Mouse (Mus musculus): ENCODE data around the gene Cdk15.

DNA sequence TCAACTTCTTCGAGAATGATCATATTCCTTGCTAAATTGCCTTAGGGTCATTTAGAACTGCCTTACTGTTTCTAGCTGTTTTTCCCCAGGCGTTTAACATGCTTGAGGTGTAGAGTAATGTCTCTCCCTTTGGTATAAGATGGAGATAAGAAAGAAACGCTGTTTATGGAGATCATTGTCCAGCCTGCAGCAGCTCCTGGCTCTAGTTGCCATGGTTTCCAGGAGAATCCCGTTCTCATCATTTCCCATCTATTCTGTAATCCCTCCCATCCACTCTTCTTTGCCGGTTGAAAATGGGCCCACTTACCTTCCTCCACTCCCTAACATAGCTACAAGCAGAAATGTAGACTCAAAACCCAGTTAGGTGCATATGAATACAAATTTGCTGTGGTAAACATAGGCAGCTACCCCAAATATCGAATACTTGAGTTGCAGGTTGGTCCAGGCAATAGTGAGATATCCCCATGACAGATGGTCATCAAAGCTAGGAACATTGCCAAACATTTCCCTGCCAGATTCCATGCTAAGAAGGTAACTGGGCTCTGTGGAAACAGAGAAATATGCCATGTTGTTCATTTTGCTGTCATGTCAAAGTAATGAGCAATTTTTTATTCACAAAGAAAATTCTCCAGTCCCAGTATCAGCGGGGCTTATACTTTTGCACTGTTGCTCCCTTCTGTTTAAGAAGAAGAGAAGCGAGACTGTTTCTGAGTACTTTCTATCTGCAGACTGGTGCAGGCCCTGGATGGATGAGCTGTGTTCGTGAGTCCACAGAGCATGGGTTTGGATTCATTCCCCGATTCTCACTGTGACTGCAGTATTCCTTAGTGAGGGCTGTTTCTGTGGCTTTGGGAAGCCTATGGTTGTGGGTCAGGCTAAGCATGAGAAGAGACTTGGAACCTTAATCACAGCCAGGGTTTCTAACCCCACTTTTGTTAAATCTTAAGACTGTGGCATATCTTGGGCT is 55.8 kb downstream of the Cdk15 start:
- TF ChIP-seq CTCF (IDR thresholded peaks at IDR 0.05; ENCODE audit: low read depth, low read length) (no peak), POLR2A (IDR thresholded peaks at IDR 0.05; ENCODE audit: borderline replicate concordance, low read depth, low read length) (no peak)

Measured in bone marrow macrophage, adult 2 months (primary cell).